Mouse (Mus musculus) bone marrow macrophage, adult 2 months (primary cell): ENCODE results near the gene Tgfb3.

Source experiments
- CTCF ChIP-seq: IDR thresholded peaks from 2 replicates; pipeline ENCODE4 v1.5.1; 2012; ENCODE audit warnings: low read depth, mild to moderate bottlenecking, low read length, moderate library complexity
- POLR2A ChIP-seq: IDR thresholded peaks from 2 replicates; pipeline ENCODE4 v1.6.1; 2012; ENCODE audit warnings: mild to moderate bottlenecking, low read depth, low read length, borderline replicate concordance

GRCm38 (mm10) chr12:86046141-86046540 is 32.7 kb downstream of the Tgfb3 start:
- no peak for TF ChIP-seq CTCF
- no peak for TF ChIP-seq POLR2A
